Mouse (Mus musculus) heart, adult 2 months (tissue): Measurements from ENCODE around the gene Unc13d. TPM values are rescaled to one million over a fixed set of nuclear protein-coding genes. Genes with fewer than 3 reads are reported as not detected.
A peak's percentile ranks its signal among the peaks of the same experiment; 100 is the strongest.

Experiments used
- DNase-seq, 2 experiments: peaks; one replicate each; pipeline ENCODE4 v3.0.0; 2021
- H3K27ac ChIP-seq: fragments of 200-600 bp; 2 replicates; pipeline ENCODE4 v1.8.1; 2022
- H3K27me3 ChIP-seq: fragments of 200-500 bp; 2 replicates; pipeline ENCODE4 v1.6.1; 2012; ENCODE audit warnings: mild to moderate bottlenecking, low read length, inconsistent platforms, mixed read lengths; ENCODE audit not compliant: control insufficient read depth, insufficient read depth
- H3K36me3 ChIP-seq: fragments of 200-500 bp; 2 replicates; pipeline ENCODE4 v1.6.1; 2012; ENCODE audit warnings: low read length, inconsistent platforms; ENCODE audit not compliant: control insufficient read depth, insufficient read depth
- H3K4me1 ChIP-seq: fragments of 200-500 bp; 2 replicates; pipeline ENCODE4 v1.6.1; 2011; ENCODE audit warnings: low read length; ENCODE audit not compliant: control insufficient read depth, insufficient read depth
- H3K4me3 ChIP-seq: fragments of 200-600 bp; 2 replicates; pipeline ENCODE4 v1.8.1; 2022
- H3K79me2 ChIP-seq: fragments of 200-500 bp; replicated peaks from 2 replicates; pipeline ENCODE4 v1.6.1; 2012; ENCODE audit warnings: mild to moderate bottlenecking, inconsistent platforms, low read length, moderate library complexity, mixed read lengths; ENCODE audit not compliant: control insufficient read depth, insufficient read depth
- H3K9ac ChIP-seq: fragments of 200-500 bp; 2 replicates; pipeline ENCODE4 v1.6.1; 2012; ENCODE audit warnings: low read depth, mild to moderate bottlenecking, control low read depth, inconsistent platforms, low read length, mixed read lengths
- CTCF ChIP-seq: fragments of 200-600 bp; IDR thresholded peaks from 2 replicates; pipeline ENCODE4 v1.8.1; 2022; ENCODE audit warnings: antibody characterized with exemption, mild to moderate bottlenecking, moderate library complexity
- EP300 ChIP-seq: fragments of 200-500 bp; IDR thresholded peaks from 2 replicates; pipeline ENCODE4 v1.6.1; 2011; ENCODE audit warnings: low read depth, low read length, control low read depth; ENCODE audit not compliant: insufficient read depth
- POLR2A ChIP-seq: fragments of 200-500 bp; IDR thresholded peaks from 2 replicates; pipeline ENCODE4 v1.6.1; 2011; ENCODE audit warnings: mild to moderate bottlenecking, low read depth, low read length, control low read depth; ENCODE audit not compliant: insufficient read depth
- WGBS: fragments of 180-500 bp; shearing (Covaris S2); methylation state at CpG from one replicate; pipeline ENCODE4 v1.1.7; 2018; 5-methylcytosine and 5-hydroxymethylcytosine counted together
- intact Hi-C: fragments of 180-260 bp; cut with DNase I; formaldehyde crosslinking; loops from one replicate; pipeline ENCODE4 v1.15.1; 2025
- polyA plus RNA-seq: library from polyadenylated mRNA; depleted of rRNA; stranded (reverse); fragments of >200 nt; gene quantifications from 2 replicates; pipeline ENCODE4 v1.2.3, GENCODE M21; 2012
- total RNA-seq, 2 experiments: library from RNA; stranded (reverse); gene quantifications; 2 replicates each; pipeline ENCODE4 v1.2.3; 2021

Unc13d gene
- total and polyA plus RNA-seq, 3 experiments = 0.55 to 1.7 (median 1.5) TPM

DNA sequence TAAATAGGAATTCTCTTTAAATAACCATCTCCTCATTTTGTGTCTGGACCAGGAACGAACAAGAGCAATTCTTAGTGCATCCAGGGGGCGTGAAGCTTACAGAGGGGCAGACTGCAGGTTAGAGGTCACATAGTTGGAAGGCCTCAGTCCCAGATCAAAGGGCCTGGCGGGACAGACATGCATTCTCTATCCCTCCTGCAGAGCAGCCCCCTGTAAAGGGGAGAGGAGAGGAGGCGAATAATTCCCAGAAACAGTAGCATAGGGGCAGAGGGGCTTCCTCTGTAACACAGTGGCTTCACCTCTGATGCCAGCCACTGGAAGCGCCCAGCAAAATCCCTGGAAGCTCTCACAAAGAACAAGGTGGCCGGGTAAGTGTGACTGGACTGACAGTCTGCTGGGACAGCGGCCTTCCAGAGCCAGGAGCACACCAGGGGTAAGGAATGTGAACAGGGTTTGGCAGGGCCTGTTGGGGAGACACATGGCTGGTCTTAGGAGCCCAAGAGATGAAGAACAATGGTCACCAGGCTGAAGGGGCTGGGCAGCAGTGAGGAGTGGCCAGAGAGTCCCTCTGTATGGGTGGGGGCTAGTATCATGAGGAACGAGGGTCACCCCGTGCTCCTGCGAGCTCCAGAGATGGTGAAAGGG, 1.0 kb upstream of the Unc13d start:
- Histone ChIP-seq H3K79me2 (no peaks in the 10 kb centered on the region), H3K4me1 (no peaks in the 10 kb centered on the region), H3K36me3 (no peaks in the 10 kb centered on the region), H3K27me3 (no peaks in the 10 kb centered on the region), H3K9ac (no peak overlapping the region), H3K27ac (no peak overlapping the region), H3K4me3 (no peak overlapping the region)
- TF ChIP-seq EP300 = no peak
- TF ChIP-seq CTCF = no peak
- TF ChIP-seq POLR2A = no peak
- WGBS = 72% methylated on average over 10 of the region's 10 CpGs
- intact Hi-C loops = no loop called here
- no peak for DNase-seq

DNA sequence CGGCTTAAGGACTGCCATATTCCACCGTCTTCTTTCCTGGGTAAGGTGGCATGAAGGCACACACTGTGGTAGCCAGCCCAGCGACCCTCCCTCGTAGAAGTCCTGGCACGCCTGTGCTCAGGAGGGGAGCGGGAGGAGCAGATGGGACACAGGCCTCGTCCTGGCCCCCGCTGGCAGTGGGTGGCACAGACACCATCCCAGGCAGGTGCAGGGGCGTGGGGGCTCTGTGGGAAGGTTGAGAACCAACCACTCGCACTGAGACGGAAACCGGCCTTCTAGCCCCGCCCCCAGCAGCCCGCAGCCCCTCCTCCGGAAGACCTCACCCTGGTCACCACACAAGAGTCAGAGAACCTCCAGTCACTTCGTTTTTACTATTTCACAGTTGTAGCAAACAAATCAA, 460 bp upstream of the Unc13d start:
- H3K27me3 ChIP-seq = no peaks in the 10 kb centered on the region
- H3K4me1 ChIP-seq = no peaks in the 10 kb centered on the region
- TF ChIP-seq EP300 (no peak), CTCF (no peak), POLR2A (no peak; the same call in 1 of the 2 replicates)
- intact Hi-C loops = no loop called here
- H3K27ac ChIP-seq = no peak overlapping the region
- WGBS = 31% methylated on average over 16 of the region's 16 CpGs
- H3K9ac ChIP-seq = peak overlapping the region; percentile 44
- H3K4me3 ChIP-seq = no peak overlapping the region
- peak; percentile 70 to 75 for DNase-seq
- no peaks in the 10 kb centered on the region for H3K36me3 ChIP-seq
- H3K79me2 ChIP-seq = no peaks in the 10 kb centered on the region

GRCm38 (mm10) chr11:116076836-116077235, 925 bp downstream of the Unc13d start:
- Histone ChIP-seq H3K4me3 (no peak overlapping the region), H3K27me3 (no peaks in the 10 kb centered on the region), H3K9ac (no peak overlapping the region), H3K36me3 (no peaks in the 10 kb centered on the region), H3K4me1 (no peaks in the 10 kb centered on the region), H3K79me2 (no peaks in the 10 kb centered on the region), H3K27ac (no peak overlapping the region)
- intact Hi-C loops = no loop called here
- DNase-seq = no peak
- no peak for TF ChIP-seq CTCF
- no peak for TF ChIP-seq EP300
- 58% methylated on average over 7 of the region's 7 CpGs for WGBS

GRCm38 (mm10) chr11:116076266-116076540, 1.6 kb downstream of the Unc13d start:
- no peaks in the 10 kb centered on the region for H3K27me3 ChIP-seq
- no peak overlapping the region for H3K27ac ChIP-seq
- no peaks in the 10 kb centered on the region for H3K4me1 ChIP-seq
- DNase-seq = no peak
- TF ChIP-seq POLR2A (no peak), EP300 (no peak), CTCF (no peak)
- no peaks in the 10 kb centered on the region for H3K79me2 ChIP-seq
- no peak overlapping the region for H3K9ac ChIP-seq
- no peak overlapping the region for H3K4me3 ChIP-seq
- WGBS = 73% methylated on average over 7 of the region's 7 CpGs
- H3K36me3 ChIP-seq = no peaks in the 10 kb centered on the region
- intact Hi-C loops = no loop called here

- 52% methylated on average over 20 of the region's 20 CpGs for WGBS
- no peak overlapping the region for H3K9ac ChIP-seq
- TF ChIP-seq CTCF = no peak
- no peak for TF ChIP-seq POLR2A
- no peak for TF ChIP-seq EP300
- H3K27me3 ChIP-seq = no peaks in the 10 kb centered on the region
- intact Hi-C loops = no loop called here
- H3K36me3 ChIP-seq = no peaks in the 10 kb centered on the region
- H3K27ac ChIP-seq = no peak overlapping the region
- DNase-seq = no peak
- no peak overlapping the region for H3K4me3 ChIP-seq
- no peaks in the 10 kb centered on the region for H3K4me1 ChIP-seq
- no peaks in the 10 kb centered on the region for H3K79me2 ChIP-seq
Measured at GRCm38 (mm10) chr11:116075539-116076265, 2.1 kb downstream of the Unc13d start.

DNA sequence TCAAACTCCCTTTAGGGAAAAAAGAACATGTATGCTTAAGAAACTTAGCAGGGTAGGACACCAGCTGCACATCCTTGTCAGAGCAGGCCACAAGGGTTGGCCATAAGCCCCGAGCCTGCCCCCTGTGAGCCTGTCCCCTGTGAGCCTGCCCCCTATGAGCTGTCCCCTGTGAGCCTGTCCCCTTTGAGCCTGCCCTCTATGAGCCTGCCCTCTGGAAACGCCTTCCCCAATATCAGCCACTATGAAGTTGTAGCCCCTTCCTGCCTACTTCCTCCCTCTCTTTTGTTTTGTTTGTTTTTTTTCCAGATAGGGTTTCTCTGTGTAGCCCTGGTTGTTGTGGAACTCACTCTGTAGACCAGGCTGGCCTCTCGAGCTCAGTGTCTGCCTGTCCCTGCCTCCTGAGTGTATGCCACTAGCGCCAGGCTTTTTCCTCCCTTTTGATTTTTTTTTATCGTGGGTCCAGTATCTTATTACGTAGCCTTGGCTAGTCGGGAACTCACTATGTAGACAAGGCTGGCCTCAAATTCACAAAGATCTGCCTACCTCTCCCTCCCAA, 3.2 kb downstream of the Unc13d start:
- Histone ChIP-seq H3K36me3 (no peaks in the 10 kb centered on the region), H3K27ac (no peak overlapping the region), H3K79me2 (no peaks in the 10 kb centered on the region), H3K4me3 (no peak overlapping the region), H3K27me3 (no peaks in the 10 kb centered on the region), H3K9ac (no peak overlapping the region), H3K4me1 (no peaks in the 10 kb centered on the region)
- no peak for DNase-seq
- WGBS = 43% methylated on average over 7 of the region's 7 CpGs
- intact Hi-C loops = no loop called here
- no peak for TF ChIP-seq EP300
- TF ChIP-seq CTCF = no peak
- TF ChIP-seq POLR2A = no peak
